Mouse (Mus musculus): ENCODE results near the gene Dguok. TPM values are rescaled to one million over a fixed set of nuclear protein-coding genes. Genes with fewer than 3 reads are reported as not detected.
A peak's percentile ranks its signal among the peaks of the same experiment; 100 is the strongest.

The Dguok gene
- polyA plus RNA-seq, 1 experiment from 2014 or later: 67.5 TPM

- ATAC-seq (ENCODE audit: insufficient number of reproducible peaks, low FRiP score, low TSS enrichment, low read depth): no peak
- Histone ChIP-seq H3K4me2 (ENCODE audit: low read depth, severe bottlenecking) (no peak overlapping the region), H3K9me3 (ENCODE audit: control insufficient read depth, low read length) (no peaks in the 10 kb centered on the region), H3K9ac (ENCODE audit: low read length) (no peak overlapping the region), H3K27me3 (ENCODE audit: control insufficient read depth, insufficient read depth, low read length) (no peaks in the 10 kb centered on the region), H3K36me3 (ENCODE audit: control insufficient read depth, insufficient read depth, low read length) (no peaks in the 10 kb centered on the region), H3K27ac (replicated peaks; ENCODE audit: low read depth, low read length) (no peak overlapping the region), H3K4me1 (ENCODE audit: control insufficient read depth, insufficient read depth, low read length) (no peaks in the 10 kb centered on the region), H3K4me3 (ENCODE audit: low read depth, low read length) (no peak overlapping the region)
- WGBS: 68% methylated on average over 2 of the region's 2 CpGs
- DNase-seq (ENCODE audit: low spot score): no peak
Observed at GRCm38 (mm10) chr6:83532608-83533007, 25.8 kb upstream of the Dguok start.

GRCm38 (mm10) chr6:83523194-83523593 is 16.4 kb upstream of the Dguok start:
- H3K4me3 ChIP-seq (ENCODE audit: low read depth, low read length): no peak overlapping the region

GRCm38 (mm10) chr6:83521784-83522183 is 15.0 kb upstream of the Dguok start:
- DNase-seq (ENCODE audit: low spot score) (no peak), ATAC-seq (ENCODE audit: insufficient number of reproducible peaks, low FRiP score, low TSS enrichment, low read depth) (no peak)
- H3K9me3 ChIP-seq (ENCODE audit: control insufficient read depth, low read length): no peaks in the 10 kb centered on the region
- no peak overlapping the region for H3K4me3 ChIP-seq (ENCODE audit: low read depth, low read length)
- WGBS: 76% methylated on average over 6 of the region's 6 CpGs
- no peak overlapping the region for H3K4me2 ChIP-seq (ENCODE audit: low read depth, severe bottlenecking)
- no peaks in the 10 kb centered on the region for H3K27me3 ChIP-seq (ENCODE audit: control insufficient read depth, insufficient read depth, low read length)
- H3K27ac ChIP-seq (replicated peaks; ENCODE audit: low read depth, low read length): no peak overlapping the region
- H3K9ac ChIP-seq (ENCODE audit: low read length): no peak overlapping the region
- H3K36me3 ChIP-seq (ENCODE audit: control insufficient read depth, insufficient read depth, low read length): no peaks in the 10 kb centered on the region
- H3K4me1 ChIP-seq (ENCODE audit: control insufficient read depth, insufficient read depth, low read length): no peaks in the 10 kb centered on the region

More at GRCm38 (mm10) chr6:83523194-83523593, 16.4 kb upstream of the Dguok start:
- Histone ChIP-seq H3K4me1 (ENCODE audit: control insufficient read depth, insufficient read depth, low read length) (no peaks in the 10 kb centered on the region), H3K9me3 (ENCODE audit: control insufficient read depth, low read length) (no peaks in the 10 kb centered on the region), H3K4me2 (ENCODE audit: low read depth, severe bottlenecking) (no peak overlapping the region), H3K27me3 (ENCODE audit: control insufficient read depth, insufficient read depth, low read length) (no peaks in the 10 kb centered on the region), H3K36me3 (ENCODE audit: control insufficient read depth, insufficient read depth, low read length) (no peaks in the 10 kb centered on the region), H3K27ac (replicated peaks; ENCODE audit: low read depth, low read length) (no peak overlapping the region), H3K9ac (ENCODE audit: low read length) (no peak overlapping the region; the same call in 1 of the 2 replicates)
- 43% methylated on average over 6 of the region's 6 CpGs for WGBS
- DNase-seq (ENCODE audit: low spot score) (no peak), ATAC-seq (ENCODE audit: insufficient number of reproducible peaks, low FRiP score, low TSS enrichment, low read depth) (no peak)

- DNase-seq (ENCODE audit: low spot score) (no peak), ATAC-seq (ENCODE audit: insufficient number of reproducible peaks, low FRiP score, low TSS enrichment, low read depth) (no peak)
- no peaks in the 10 kb centered on the region for H3K27me3 ChIP-seq (ENCODE audit: control insufficient read depth, insufficient read depth, low read length)
- no peak overlapping the region for H3K9ac ChIP-seq (ENCODE audit: low read length)
- no peak overlapping the region for H3K4me3 ChIP-seq (ENCODE audit: low read depth, low read length)
- no peaks in the 10 kb centered on the region for H3K9me3 ChIP-seq (ENCODE audit: control insufficient read depth, low read length)
- 86% methylated on average over 3 of the region's 3 CpGs for WGBS
- no peaks in the 10 kb centered on the region for H3K36me3 ChIP-seq (ENCODE audit: control insufficient read depth, insufficient read depth, low read length)
- no peaks in the 10 kb centered on the region for H3K4me1 ChIP-seq (ENCODE audit: control insufficient read depth, insufficient read depth, low read length)
- no peak overlapping the region for H3K27ac ChIP-seq (replicated peaks; ENCODE audit: low read depth, low read length)
- H3K4me2 ChIP-seq (ENCODE audit: low read depth, severe bottlenecking): no peak overlapping the region
Observed at GRCm38 (mm10) chr6:83518637-83519036, 11.9 kb upstream of the Dguok start.

GRCm38 (mm10) chr6:83515172-83515571 is 8.4 kb upstream of the Dguok start:
- DNase-seq (ENCODE audit: low spot score) (no peak), ATAC-seq (ENCODE audit: insufficient number of reproducible peaks, low FRiP score, low TSS enrichment, low read depth) (no peak)
- Histone ChIP-seq H3K4me1 (ENCODE audit: control insufficient read depth, insufficient read depth, low read length) (no peaks in the 10 kb centered on the region), H3K9me3 (ENCODE audit: control insufficient read depth, low read length) (no peaks in the 10 kb centered on the region), H3K27ac (replicated peaks; ENCODE audit: low read depth, low read length) (no peak overlapping the region), H3K27me3 (ENCODE audit: control insufficient read depth, insufficient read depth, low read length) (no peaks in the 10 kb centered on the region), H3K4me2 (ENCODE audit: low read depth, severe bottlenecking) (no peak overlapping the region), H3K36me3 (ENCODE audit: control insufficient read depth, insufficient read depth, low read length) (no peaks in the 10 kb centered on the region), H3K9ac (ENCODE audit: low read length) (no peak overlapping the region), H3K4me3 (ENCODE audit: low read depth, low read length) (no peak overlapping the region)
- WGBS: 72% methylated on average over 3 of the region's 3 CpGs

GRCm38 (mm10) chr6:83512495-83512894 is 5.7 kb upstream of the Dguok start:
- no peaks in the 10 kb centered on the region for H3K36me3 ChIP-seq (ENCODE audit: control insufficient read depth, insufficient read depth, low read length)
- ATAC-seq (ENCODE audit: insufficient number of reproducible peaks, low FRiP score, low TSS enrichment, low read depth) (no peak), DNase-seq (ENCODE audit: low spot score) (peak; percentile 65)
- H3K9ac ChIP-seq (ENCODE audit: low read length): no peak overlapping the region
- no peaks in the 10 kb centered on the region for H3K9me3 ChIP-seq (ENCODE audit: control insufficient read depth, low read length)
- no peak overlapping the region for H3K4me3 ChIP-seq (ENCODE audit: low read depth, low read length)
- H3K27me3 ChIP-seq (ENCODE audit: control insufficient read depth, insufficient read depth, low read length): no peaks in the 10 kb centered on the region
- H3K4me2 ChIP-seq (ENCODE audit: low read depth, severe bottlenecking): no peak overlapping the region
- H3K27ac ChIP-seq (replicated peaks; ENCODE audit: low read depth, low read length): no peak overlapping the region
- 0 out of 2 replicates have a peak, but pooled peaks cover 2% of the 10 kb centered on the region for H3K4me1 ChIP-seq (ENCODE audit: control insufficient read depth, insufficient read depth, low read length)
- 24% methylated on average over 1 of the region's 1 CpGs for WGBS

- Histone ChIP-seq H3K27me3 (ENCODE audit: control insufficient read depth, insufficient read depth, low read length) (no peaks in the 10 kb centered on the region), H3K9ac (ENCODE audit: low read length) (no peak overlapping the region)
- no peak for ATAC-seq (ENCODE audit: insufficient number of reproducible peaks, low FRiP score, low TSS enrichment, low read depth)
Observed at GRCm38 (mm10) chr6:83510210-83510609, 3.4 kb upstream of the Dguok start.

GRCm38 (mm10) chr6:83509442-83509841 is 2.7 kb upstream of the Dguok start:
- no peak for DNase-seq (ENCODE audit: low spot score)
- Histone ChIP-seq H3K4me1 (ENCODE audit: control insufficient read depth, insufficient read depth, low read length) (0 out of 2 replicates have a peak, but pooled peaks cover 10% of the 10 kb centered on the region), H3K36me3 (ENCODE audit: control insufficient read depth, insufficient read depth, low read length) (no peaks in the 10 kb centered on the region), H3K9ac (ENCODE audit: low read length) (no peak overlapping the region), H3K4me2 (ENCODE audit: low read depth, severe bottlenecking) (no peak overlapping the region), H3K27ac (replicated peaks; ENCODE audit: low read depth, low read length) (no peak overlapping the region), H3K9me3 (ENCODE audit: control insufficient read depth, low read length) (no peaks in the 10 kb centered on the region), H3K27me3 (ENCODE audit: control insufficient read depth, insufficient read depth, low read length) (no peaks in the 10 kb centered on the region), H3K4me3 (ENCODE audit: low read depth, low read length) (no peak overlapping the region)
- no peak for ATAC-seq (ENCODE audit: insufficient number of reproducible peaks, low FRiP score, low TSS enrichment, low read depth)
- WGBS: 58% methylated on average over 8 of the region's 8 CpGs

More at GRCm38 (mm10) chr6:83510210-83510609, 3.4 kb upstream of the Dguok start:
- 61% methylated on average over 2 of the region's 2 CpGs for WGBS
- no peaks in the 10 kb centered on the region for H3K36me3 ChIP-seq (ENCODE audit: control insufficient read depth, insufficient read depth, low read length)
- no peak for DNase-seq (ENCODE audit: low spot score)
- no peak overlapping the region for H3K4me3 ChIP-seq (ENCODE audit: low read depth, low read length)
- 0 out of 2 replicates have a peak, but pooled peaks cover 10% of the 10 kb centered on the region for H3K4me1 ChIP-seq (ENCODE audit: control insufficient read depth, insufficient read depth, low read length)
- no peaks in the 10 kb centered on the region for H3K9me3 ChIP-seq (ENCODE audit: control insufficient read depth, low read length)
- H3K4me2 ChIP-seq (ENCODE audit: low read depth, severe bottlenecking): no peak overlapping the region
- H3K27ac ChIP-seq (replicated peaks; ENCODE audit: low read depth, low read length): no peak overlapping the region

GRCm38 (mm10) chr6:83507168-83507546 is 388 bp upstream of the Dguok start:
- Histone ChIP-seq H3K4me3 (ENCODE audit: low read depth, low read length) (peak overlapping the region; percentile 72), H3K36me3 (ENCODE audit: control insufficient read depth, insufficient read depth, low read length) (no peaks in the 10 kb centered on the region), H3K27ac (replicated peaks; ENCODE audit: low read depth, low read length) (peak overlapping the region; percentile 39; the same call in 1 of the 2 replicates), H3K4me1 (ENCODE audit: control insufficient read depth, insufficient read depth, low read length) (0 out of 2 replicates have a peak, but pooled peaks cover 10% of the 10 kb centered on the region), H3K4me2 (ENCODE audit: low read depth, severe bottlenecking) (peak overlapping the region; percentile 69), H3K9me3 (ENCODE audit: control insufficient read depth, low read length) (no peaks in the 10 kb centered on the region), H3K9ac (ENCODE audit: low read length) (peak overlapping the region; percentile 50), H3K27me3 (ENCODE audit: control insufficient read depth, insufficient read depth, low read length) (no peaks in the 10 kb centered on the region)
- ATAC-seq (ENCODE audit: insufficient number of reproducible peaks, low FRiP score, low TSS enrichment, low read depth) (peak; percentile 22; the same call in 1 of the 2 replicates), DNase-seq (ENCODE audit: low spot score) (no peak)
- WGBS: 35% methylated on average over 6 of the region's 6 CpGs
